Mouse (Mus musculus) bone marrow macrophage, adult 2 months (primary cell): ENCODE data around the gene Pmm2.

Experiments used
- CTCF ChIP-seq: IDR thresholded peaks from 2 replicates; pipeline ENCODE4 v1.5.1; 2012; ENCODE audit warnings: low read depth, mild to moderate bottlenecking, low read length, moderate library complexity
- POLR2A ChIP-seq: IDR thresholded peaks from 2 replicates; pipeline ENCODE4 v1.6.1; 2012; ENCODE audit warnings: mild to moderate bottlenecking, low read depth, low read length, borderline replicate concordance

DNA sequence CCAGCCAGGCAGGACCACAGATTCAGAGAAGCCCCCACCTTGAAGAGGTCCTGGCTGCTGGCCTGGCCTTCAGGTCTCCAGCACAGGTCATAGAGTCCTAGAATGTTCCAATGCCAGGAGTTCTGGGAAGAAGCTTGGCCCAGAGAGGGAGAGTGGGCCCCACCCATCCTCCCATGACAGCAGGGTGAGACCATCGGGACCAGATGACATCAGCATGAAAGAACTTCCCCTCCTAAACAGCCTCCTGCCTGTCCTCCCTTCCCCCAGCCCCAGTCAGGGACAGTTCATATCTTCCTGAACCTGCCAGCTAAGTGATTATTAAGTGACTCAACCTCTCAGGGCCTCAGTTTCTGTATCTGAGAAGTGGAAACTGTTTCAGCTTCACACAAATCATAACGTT is 29.0 kb downstream of the Pmm2 start:
- no peak for TF ChIP-seq POLR2A
- TF ChIP-seq CTCF: no peak
